Comparison of ENCODE assay signal across 16 mouse cellular contexts in genomic region chr16:42908896-42909295, GRCm38 (mm10). TPM values are rescaled to one million over a fixed set of nuclear protein-coding genes. Genes with fewer than 3 reads are reported as not detected.
A peak's percentile ranks its signal among the peaks of the same experiment; 100 is the strongest.
DNase-seq lines count a peak whose midpoint lies in the region; ATAC-seq and TF ChIP-seq lines count a peak whose summit lies in the region.
"Had no signal": no experiment of that assay in that cellular context is flagged by ENCODE, and none has a peak within 500 bp of the region (broad histone marks: within the 10 kb centered on the region; RNA-seq: fewer than 3 reads in every experiment).

No protein-coding gene starts in this region.

- 82% methylated on average over 5 of the region's 5 CpGs for WGBS in heart, embryonic 15.5 days
- WGBS in kidney, embryonic 16.5 days = 67% methylated on average over 5 of the region's 5 CpGs
- WGBS in midbrain, postnatal 0 days = 74% methylated on average over 5 of the region's 5 CpGs
- 64% methylated on average over 5 of the region's 5 CpGs for WGBS in midbrain, embryonic 15.5 days

- H3K27ac ChIP-seq in heart, embryonic 15.5 days = no peak overlapping the region
- no peak overlapping the region for H3K27ac ChIP-seq in kidney, embryonic 16.5 days (ENCODE audit: low read length)
- H3K27ac ChIP-seq in midbrain, postnatal 0 days (ENCODE audit: low read depth, low read length) = no peak overlapping the region
- H3K27ac ChIP-seq in midbrain, embryonic 15.5 days = no peak overlapping the region
- H3K27ac ChIP-seq: embryonic facial prominence, embryonic 15.5 days; hindbrain, embryonic 12.5 days had no signal

- H3K9me3 ChIP-seq in heart, embryonic 15.5 days (replicated peaks) = no peaks in the 10 kb centered on the region
- no peaks in the 10 kb centered on the region for H3K9me3 ChIP-seq in kidney, embryonic 16.5 days (ENCODE audit: low read length)
- H3K9me3 ChIP-seq in midbrain, postnatal 0 days (ENCODE audit: low read length) = no peaks in the 10 kb centered on the region
- H3K9me3 ChIP-seq in midbrain, embryonic 15.5 days = no peaks in the 10 kb centered on the region
- H3K9me3 ChIP-seq: embryonic facial prominence, embryonic 15.5 days; hindbrain, embryonic 12.5 days had no signal

- no peaks in the 10 kb centered on the region for H3K36me3 ChIP-seq in heart, embryonic 15.5 days
- H3K36me3 ChIP-seq in kidney, embryonic 16.5 days (ENCODE audit: insufficient read depth, low read length) = no peaks in the 10 kb centered on the region
- no peaks in the 10 kb centered on the region for H3K36me3 ChIP-seq in midbrain, postnatal 0 days (ENCODE audit: insufficient read depth, low read length)
- H3K36me3 ChIP-seq in midbrain, embryonic 15.5 days (replicated peaks) = no peaks in the 10 kb centered on the region
- H3K36me3 ChIP-seq: embryonic facial prominence, embryonic 15.5 days; hindbrain, embryonic 12.5 days had no signal

- peaks cover 12% of the 10 kb centered on the region for H3K4me1 ChIP-seq in heart, embryonic 15.5 days (replicated peaks)
- peaks cover 8% of the 10 kb centered on the region for H3K4me1 ChIP-seq in kidney, embryonic 16.5 days (ENCODE audit: insufficient read depth, low read length)
- no peaks in the 10 kb centered on the region for H3K4me1 ChIP-seq in midbrain, postnatal 0 days (ENCODE audit: insufficient read depth, low read length)
- H3K4me1 ChIP-seq in midbrain, embryonic 15.5 days = peaks cover 2% of the 10 kb centered on the region; the same call in 1 of the 2 replicates

- no peak for TF ChIP-seq CTCF in midbrain, postnatal 0 days (IDR thresholded peaks at IDR 0.05)

- intact Hi-C loops in heart, postnatal 10 days (cut with DNase I) = no loop called here

- H3K4me2 ChIP-seq in heart, embryonic 15.5 days = peak overlapping the region; percentile 23; the same call in 1 of the 2 replicates
- H3K4me2 ChIP-seq in kidney, embryonic 16.5 days (replicated peaks; ENCODE audit: low read depth, low read length) = peak overlapping the region; percentile 32; the same call in 1 of the 2 replicates
- peak overlapping the region; percentile 3; the same call in 1 of the 2 replicates for H3K4me2 ChIP-seq in midbrain, postnatal 0 days (ENCODE audit: low read depth, low read length, poor library complexity, severe bottlenecking)
- H3K4me2 ChIP-seq in midbrain, embryonic 15.5 days = no peak overlapping the region
- H3K4me2 ChIP-seq: hindbrain, embryonic 12.5 days; liver, embryonic 11.5 days; midbrain, embryonic 11.5 days had no signal

- H3K4me3 ChIP-seq in heart, embryonic 15.5 days = no peak overlapping the region
- peak overlapping the region; percentile 27; the same call in 1 of the 2 replicates for H3K4me3 ChIP-seq in kidney, embryonic 16.5 days (ENCODE audit: low read length)
- H3K4me3 ChIP-seq in midbrain, postnatal 0 days (ENCODE audit: low read depth, low read length) = no peak overlapping the region
- no peak overlapping the region for H3K4me3 ChIP-seq in midbrain, embryonic 15.5 days
- H3K4me3 ChIP-seq: hindbrain, embryonic 12.5 days had no signal

- ATAC-seq in heart, embryonic 15.5 days (replicated peaks; ENCODE audit: insufficient number of reproducible peaks, insufficient read depth, low FRiP score, low read depth) = no peak
- no peak for ATAC-seq in kidney, embryonic 16.5 days (ENCODE audit: low FRiP score, low TSS enrichment)
- no peak for ATAC-seq in midbrain, postnatal 0 days (ENCODE audit: low FRiP score)
- ATAC-seq in midbrain, embryonic 15.5 days (replicated peaks) = no peak
- ATAC-seq: activated CD4-positive, CD25-positive, alpha-beta regulatory T cell, adult 4 months; CD4-positive, CD25-positive, alpha-beta regulatory T cell, adult 4 months had no signal

- H3K9ac ChIP-seq in heart, embryonic 15.5 days = no peak overlapping the region
- no peak overlapping the region for H3K9ac ChIP-seq in kidney, embryonic 16.5 days (replicated peaks; ENCODE audit: low read length)
- no peak overlapping the region for H3K9ac ChIP-seq in midbrain, postnatal 0 days (replicated peaks; ENCODE audit: low read length, poor library complexity, severe bottlenecking)
- H3K9ac ChIP-seq in midbrain, embryonic 15.5 days = no peak overlapping the region
- H3K9ac ChIP-seq: embryonic facial prominence, embryonic 15.5 days; hindbrain, embryonic 12.5 days had no signal

- no peaks in the 10 kb centered on the region for H3K27me3 ChIP-seq in heart, embryonic 15.5 days
- no peaks in the 10 kb centered on the region for H3K27me3 ChIP-seq in kidney, embryonic 16.5 days (ENCODE audit: insufficient read depth, low read length)
- no peaks in the 10 kb centered on the region for H3K27me3 ChIP-seq in midbrain, postnatal 0 days (ENCODE audit: insufficient read depth, low read length)
- no peaks in the 10 kb centered on the region for H3K27me3 ChIP-seq in midbrain, embryonic 15.5 days (replicated peaks)
- H3K27me3 ChIP-seq: embryonic facial prominence, embryonic 15.5 days; hindbrain, embryonic 12.5 days had no signal

- no peak for DNase-seq in heart, postnatal 10 days
- no peak for DNase-seq in kidney, postnatal 10 days
- no peak for DNase-seq in midbrain, postnatal 0 days (ENCODE audit: low spot score)
- no peak for DNase-seq in ovary, postnatal 10 days (ENCODE audit: low spot score)
- no peak for DNase-seq in thymus, postnatal 14 days
- DNase-seq: cerebellum, adult 11 months; lung, postnatal 36 days had no signal

RNA-seq across cellular contexts. Expression of gene Zbtb20, which starts 33.2 kb away (rescaled TPM):
- polyA plus RNA-seq in heart, embryonic 15.5 days (2015; fragmentation: Nextera tagmentation; extraction: Ambion mirVana) = 42.0 and 47.6 TPM in 2 replicates
- 100 to 1,000 TPM; 149 to 160 TPM for total RNA-seq in heart, postnatal 10 days (2021)
- 44.6 and 49.4 TPM in 2 replicates for polyA plus RNA-seq in kidney, embryonic 16.5 days (2015; fragmentation: Nextera tagmentation; extraction: Ambion mirVana)
- total RNA-seq in midbrain, postnatal 0 days (2014; rRNA removed) = 25.2 and 31.3 TPM in 2 replicates
- polyA plus RNA-seq in midbrain, postnatal 0 days (2015; fragmentation: Nextera tagmentation; extraction: Ambion mirVana) = 29.4 and 38.0 TPM in 2 replicates
- polyA plus RNA-seq in midbrain, embryonic 15.5 days (2015; fragmentation: Nextera tagmentation; extraction: Ambion mirVana) = 76.5 and 83.1 TPM in 2 replicates
